Mouse (Mus musculus) heart, adult 2 months (tissue): ENCODE results near the gene Hba-x.

Source experiments
- CTCF ChIP-seq: fragments of 200-600 bp; IDR thresholded peaks from 2 replicates; pipeline ENCODE4 v1.8.1; 2022; ENCODE audit warnings: antibody characterized with exemption, mild to moderate bottlenecking, moderate library complexity
- EP300 ChIP-seq: fragments of 200-500 bp; IDR thresholded peaks from 2 replicates; pipeline ENCODE4 v1.6.1; 2011; ENCODE audit warnings: low read depth, low read length, control low read depth; ENCODE audit not compliant: insufficient read depth
- POLR2A ChIP-seq: fragments of 200-500 bp; IDR thresholded peaks from 2 replicates; pipeline ENCODE4 v1.6.1; 2011; ENCODE audit warnings: mild to moderate bottlenecking, low read depth, low read length, control low read depth; ENCODE audit not compliant: insufficient read depth

- TF ChIP-seq EP300 (no peak), CTCF (no peak), POLR2A (no peak)
Observed at GRCm38 (mm10) chr11:32245614-32246013, 30.6 kb upstream of the Hba-x start.
